Mouse (Mus musculus) CD4-positive, CD25-positive, alpha-beta regulatory T cell, adult 2 months (primary cell): ENCODE measurements around the gene Opcml.

Experiments
- DNase-seq: peaks from one replicate; pipeline ENCODE4 v3.0.0-alpha.2; 2012; ENCODE audit warnings: low read depth, low spot score

The Opcml gene

GRCm38 (mm10) chr9:27998767-27999166, 208.2 kb downstream of the Opcml start:
- no peak for DNase-seq

DNA sequence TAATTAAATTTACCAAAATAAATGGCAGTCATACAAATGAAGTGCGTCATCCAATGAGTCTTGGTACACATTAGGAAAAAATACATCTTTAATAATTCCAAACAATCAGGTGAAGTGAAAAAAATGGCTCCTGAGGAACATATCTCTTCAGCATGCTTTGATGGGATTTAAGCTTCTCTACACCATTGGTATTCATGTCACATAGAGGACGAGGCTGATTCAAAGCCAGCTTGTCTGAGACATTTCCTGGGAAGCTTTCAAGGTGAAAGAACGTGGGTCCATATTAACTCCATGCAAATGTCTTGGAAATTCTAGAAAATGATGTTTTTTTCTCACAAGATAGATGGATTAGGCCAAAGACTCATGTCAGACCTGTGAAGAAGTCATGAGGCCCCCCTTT, 212.6 kb downstream of the Opcml start:
- no peak for DNase-seq

DNA sequence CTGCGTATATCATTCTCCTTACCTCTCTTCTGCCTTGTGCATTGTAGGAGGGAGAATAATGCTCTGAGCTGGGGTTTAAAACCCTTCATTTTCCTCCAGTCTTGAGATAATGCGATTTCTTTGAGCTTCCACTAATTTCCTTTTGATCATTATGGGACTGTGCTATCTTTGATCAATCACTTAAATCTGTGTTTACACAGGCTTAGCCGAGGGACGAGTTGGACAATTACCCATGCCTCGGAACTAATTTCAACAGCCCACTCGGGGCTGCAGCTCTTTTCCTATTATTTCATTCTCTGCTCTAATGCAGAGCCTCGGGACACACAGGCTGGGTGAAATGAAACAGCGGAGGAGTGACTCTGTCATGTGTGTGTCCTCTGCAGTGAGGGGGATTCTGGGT, 220.9 kb downstream of the Opcml start:
- no peak for DNase-seq

DNA sequence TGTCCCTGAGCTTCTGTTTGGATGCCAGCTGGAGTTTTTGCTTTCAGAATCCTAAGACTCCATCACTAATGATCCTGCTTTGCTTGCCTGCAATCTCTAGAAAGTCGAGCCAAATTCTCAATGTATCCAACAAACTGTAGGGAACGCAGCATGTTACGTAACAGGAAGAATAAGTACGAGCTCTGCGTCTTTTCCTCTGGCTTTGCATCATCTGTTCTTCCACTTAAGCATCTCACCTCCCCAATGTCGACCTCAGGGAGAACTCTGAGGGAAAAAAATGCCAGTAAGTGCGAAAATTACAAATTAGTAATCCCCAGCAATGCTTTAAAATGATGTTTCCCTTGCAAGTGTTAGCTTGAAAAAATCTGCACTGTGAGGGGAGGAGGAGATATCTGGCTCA, 222.1 kb downstream of the Opcml start:
- DNase-seq = no peak

DNA sequence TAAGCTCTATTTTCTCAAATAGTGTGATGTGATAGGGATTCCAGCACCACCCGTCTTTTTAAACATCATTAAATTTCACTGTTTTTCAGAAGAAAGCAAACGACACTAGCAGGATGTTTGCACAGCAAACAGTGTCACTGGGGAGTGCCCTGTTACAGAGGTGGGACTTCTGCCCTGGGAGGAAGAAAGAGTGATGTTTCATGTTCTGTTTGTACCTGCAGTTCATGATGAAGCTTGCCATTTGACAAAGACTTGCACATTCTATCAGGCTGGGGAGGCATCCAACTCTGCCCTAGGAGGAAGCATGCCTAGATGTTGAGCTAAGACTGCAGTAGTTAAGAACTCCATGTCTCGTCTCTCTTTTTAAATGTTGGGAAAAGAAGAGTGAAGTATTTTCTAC, 222.6 kb downstream of the Opcml start:
- no peak for DNase-seq

DNA sequence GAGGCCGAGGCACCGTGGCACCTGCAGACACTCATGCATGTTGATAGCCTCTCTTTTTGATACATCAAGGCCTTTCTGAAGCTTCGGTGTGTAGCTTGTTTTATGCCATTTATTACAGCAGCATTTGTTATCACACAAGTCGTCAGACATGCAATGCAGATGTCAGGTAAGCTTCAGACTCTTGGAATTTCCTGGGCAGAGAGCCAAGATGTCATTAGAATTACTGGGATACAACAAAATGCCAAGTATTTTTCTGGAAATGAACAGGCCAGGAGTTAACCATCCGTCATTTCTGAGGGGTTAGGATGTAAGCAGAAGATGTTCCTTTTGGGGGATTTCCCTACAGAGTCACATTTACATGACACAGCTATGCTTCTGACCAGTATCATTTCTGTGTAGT, 237.6 kb downstream of the Opcml start:
- no peak for DNase-seq

- no peak for DNase-seq
These were observed 238.3 kb downstream of the Opcml start for GRCm38 (mm10) chr9:28028788-28029393.

DNA sequence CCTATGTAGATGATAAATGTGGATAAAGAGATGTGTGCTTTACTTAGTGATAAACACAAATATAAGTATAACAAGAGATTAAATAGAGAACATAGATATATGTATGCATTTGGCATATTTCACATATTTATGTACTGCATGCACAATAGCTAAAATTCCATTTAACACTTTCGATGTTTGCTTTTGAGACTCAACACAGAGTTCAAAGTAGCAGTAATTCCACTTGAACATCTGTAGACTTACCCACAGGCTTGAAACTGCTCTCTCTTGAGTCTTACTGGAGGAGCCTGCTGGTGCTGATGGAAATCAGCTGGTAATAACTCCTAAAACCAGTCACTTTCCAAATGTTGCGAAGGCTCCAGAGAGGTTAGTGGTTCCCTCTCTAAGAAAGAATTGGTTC, 258.6 kb downstream of the Opcml start:
- DNase-seq = no peak

DNA sequence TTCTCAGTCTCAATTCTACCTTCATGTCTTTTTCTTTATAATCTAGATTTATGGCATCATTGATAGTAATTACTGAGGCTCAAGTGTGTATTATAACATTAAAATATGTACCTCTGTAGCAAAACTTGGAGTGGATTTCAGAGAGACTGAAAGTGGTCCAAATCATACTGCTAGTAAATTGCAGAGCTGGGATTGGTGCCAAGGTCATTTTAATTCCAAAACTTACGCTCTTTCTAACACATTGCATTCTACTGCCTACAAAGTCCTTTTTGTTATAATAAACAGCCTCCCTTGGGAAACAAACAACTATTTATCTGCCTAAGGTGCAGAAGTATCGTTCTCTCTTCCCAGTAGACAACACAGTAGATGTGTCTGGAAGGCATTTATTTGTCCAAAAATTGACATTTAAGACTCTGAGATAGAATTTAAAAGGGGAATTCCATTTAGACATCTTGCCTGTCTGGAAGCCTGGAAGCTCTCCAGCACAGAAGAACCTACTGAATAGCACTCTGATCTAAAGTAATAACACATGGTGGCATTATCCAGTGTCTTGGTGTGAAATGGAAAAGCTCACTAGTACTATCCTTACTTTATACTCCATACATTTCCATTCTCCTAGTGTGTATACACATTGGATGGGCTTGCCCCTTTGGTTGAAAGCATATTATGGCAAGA, 266.7 kb downstream of the Opcml start:
- DNase-seq = no peak

GRCm38 (mm10) chr9:28065126-28065525, 274.6 kb downstream of the Opcml start:
- no peak for DNase-seq

DNA sequence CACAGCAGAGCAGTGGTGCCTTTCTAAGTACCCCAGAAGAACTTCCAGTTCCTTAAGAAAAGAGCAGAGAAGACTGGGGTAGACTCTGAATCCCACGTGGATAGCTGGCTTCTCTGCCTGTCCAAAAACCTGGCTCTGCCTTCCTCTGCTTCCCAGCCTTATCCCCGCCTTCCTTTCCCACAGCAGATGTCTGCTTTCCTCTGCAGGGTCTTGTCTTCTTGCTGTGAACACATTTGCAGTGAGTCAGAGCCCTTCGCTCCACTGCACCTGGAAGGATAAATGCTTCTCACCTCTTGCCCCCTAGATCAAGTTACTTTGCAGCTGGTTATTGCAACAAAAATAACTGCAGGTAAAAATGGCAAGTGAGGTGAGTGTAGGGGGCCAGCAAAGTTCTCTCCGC, 290.1 kb downstream of the Opcml start:
- DNase-seq = no peak

GRCm38 (mm10) chr9:28083754-28084153, 293.2 kb downstream of the Opcml start:
- DNase-seq = no peak

DNA sequence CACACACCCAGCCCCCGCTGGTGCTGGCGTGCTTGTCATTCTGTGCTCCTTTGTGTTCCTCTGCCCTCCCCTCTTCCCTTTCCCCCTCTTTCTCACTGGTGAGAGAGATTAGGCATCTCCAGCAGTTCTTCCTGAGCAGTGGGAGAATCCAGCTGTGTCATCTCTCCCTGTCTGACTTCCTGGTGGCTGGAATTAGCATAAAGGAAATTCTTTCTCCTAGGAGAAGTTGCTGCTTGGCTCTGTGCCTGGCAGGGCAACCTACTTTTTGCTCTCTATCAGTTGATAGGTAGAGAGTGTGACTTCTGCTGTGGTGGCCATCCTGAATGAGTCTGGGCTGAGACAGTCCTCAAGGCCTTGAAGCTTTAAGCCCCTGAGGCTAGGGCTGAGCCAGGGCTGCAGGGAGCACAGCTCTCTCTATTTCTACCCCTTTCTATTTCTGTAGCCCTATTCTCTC, 293.7 kb downstream of the Opcml start:
- DNase-seq = no peak

DNA sequence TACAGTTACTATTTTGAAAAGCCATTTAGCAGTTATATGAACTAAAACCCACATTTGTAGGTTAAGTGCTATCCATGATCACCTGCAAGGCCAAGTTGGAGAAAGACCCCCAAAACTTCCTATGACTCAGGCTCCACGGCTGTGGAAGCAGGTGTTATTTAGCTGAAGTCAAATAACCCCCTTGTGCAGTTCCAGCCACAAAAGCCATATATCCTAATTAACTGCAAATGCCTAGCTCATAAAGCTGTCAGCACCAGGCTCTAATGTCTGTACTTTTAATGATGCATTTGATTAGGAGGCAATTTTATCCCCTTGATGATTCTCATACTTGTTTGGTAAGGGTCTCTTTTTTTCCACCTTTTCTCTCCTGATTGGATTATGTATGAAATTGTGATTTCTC, 300.8 kb downstream of the Opcml start:
- no peak for DNase-seq

DNA sequence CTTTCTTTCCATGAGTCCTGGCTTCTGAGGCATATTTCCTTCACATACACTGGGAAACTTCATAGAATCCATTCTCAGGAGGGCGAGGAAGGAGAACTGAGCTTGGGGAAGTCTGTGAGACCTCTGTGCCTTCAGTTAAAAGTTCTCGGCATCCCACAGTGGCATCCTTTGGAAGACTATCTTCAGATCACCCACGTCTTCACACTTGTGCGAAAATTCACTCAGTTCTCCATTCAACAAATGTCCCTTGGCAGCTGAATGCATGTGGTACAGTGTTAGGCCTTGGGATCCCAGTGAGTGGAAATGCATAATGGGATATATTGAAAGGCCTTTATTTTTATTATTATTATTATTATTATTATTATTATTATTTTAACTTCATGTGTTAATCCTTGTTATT, 304.1 kb downstream of the Opcml start:
- DNase-seq = no peak

- no peak for DNase-seq
These were observed 305.6 kb downstream of the Opcml start for GRCm38 (mm10) chr9:28096204-28096603.

DNA sequence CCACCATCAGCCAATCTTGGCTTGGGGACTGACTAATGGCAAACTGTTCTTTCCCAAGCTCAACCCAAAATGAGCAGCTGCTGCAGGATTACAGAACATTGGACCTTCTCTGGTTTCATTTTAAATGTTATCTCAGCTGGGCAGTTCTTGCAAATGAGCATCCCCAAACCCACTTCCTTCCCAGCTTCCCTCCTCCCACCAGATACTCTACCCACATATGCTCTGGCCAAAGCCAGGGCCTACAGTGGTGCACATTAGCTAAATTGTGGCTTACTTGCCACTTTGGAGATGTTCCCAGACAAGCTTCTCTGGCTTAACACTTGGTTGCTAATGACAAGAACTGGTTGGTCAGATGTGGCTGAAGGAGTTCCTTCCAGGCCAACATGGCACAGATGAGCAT, 311.4 kb downstream of the Opcml start:
- no peak for DNase-seq

- no peak for DNase-seq
These were observed 331.3 kb downstream of the Opcml start for GRCm38 (mm10) chr9:28121858-28122257.

DNA sequence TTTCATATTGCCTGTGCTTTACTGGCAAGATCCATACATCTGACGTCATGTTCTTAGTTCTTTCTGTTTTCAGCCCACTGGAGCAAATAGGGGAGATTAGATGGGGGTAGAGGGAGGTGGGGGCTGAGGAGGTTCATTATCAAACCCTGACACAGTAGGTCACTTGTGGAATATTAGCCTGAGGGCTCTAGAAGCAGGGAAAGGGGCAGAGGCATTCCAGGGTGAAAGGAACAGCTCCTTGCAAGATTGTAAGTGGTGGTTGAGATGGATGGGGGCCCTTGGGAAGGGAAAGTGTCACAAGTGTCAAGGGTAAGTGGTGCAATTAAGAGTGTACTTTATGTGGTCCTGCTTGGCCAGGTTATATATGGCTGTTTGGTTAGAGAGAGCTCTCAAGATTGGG, 338.2 kb downstream of the Opcml start:
- no peak for DNase-seq

- no peak for DNase-seq
These were observed 340.9 kb downstream of the Opcml start for GRCm38 (mm10) chr9:28131521-28131920.

GRCm38 (mm10) chr9:28136614-28137013, 346.0 kb downstream of the Opcml start:
- DNase-seq = no peak

GRCm38 (mm10) chr9:28139957-28140597, 349.5 kb downstream of the Opcml start:
- no peak for DNase-seq

DNA sequence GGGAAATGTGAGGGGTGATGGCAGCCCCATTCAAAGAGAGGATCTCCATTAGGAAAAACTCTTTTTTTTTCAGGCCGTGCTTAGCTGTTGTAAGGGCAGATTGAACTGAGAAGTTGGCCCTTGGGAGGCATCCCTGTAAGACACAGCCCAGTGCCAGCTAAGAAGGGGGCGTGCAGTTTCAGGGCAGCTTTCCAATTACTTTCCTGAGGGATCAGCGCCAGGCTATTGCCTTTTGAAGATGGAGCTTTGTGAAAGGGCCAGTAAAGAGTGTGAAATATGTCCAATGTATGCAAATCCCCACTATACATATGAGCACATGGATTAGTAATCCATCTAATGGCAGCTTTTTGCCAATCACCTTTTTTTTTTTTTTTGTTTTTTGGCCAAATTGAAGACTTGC, 358.9 kb downstream of the Opcml start:
- no peak for DNase-seq
